Mouse (Mus musculus): ENCODE data around the gene Mtm1. TPM values are rescaled to one million over a fixed set of nuclear protein-coding genes. Genes with fewer than 3 reads are reported as not detected.
A peak's percentile ranks its signal among the peaks of the same experiment; 100 is the strongest.
"Not testable (repeated sequence)": the region's sequence is repeated elsewhere in the genome, so short reads cannot be mapped to it uniquely, and the experiment has no call there.

Mtm1 gene
- polyA plus RNA-seq, 1 experiment from 2014 or later, result 5.0 TPM

GRCm38 (mm10) chrX:71314380-71314779, 103.8 kb downstream of the Mtm1 start:
- Histone ChIP-seq H3K4me3 (ENCODE audit: low read length) (no peak overlapping the region), H3K27ac (ENCODE audit: low read depth, low read length) (no peak overlapping the region), H3K4me1 (ENCODE audit: control insufficient read depth, insufficient read depth, low read depth, low read length) (no peaks in the 10 kb centered on the region), H3K4me2 (ENCODE audit: low read length) (no peak overlapping the region), H3K27me3 (replicated peaks; ENCODE audit: control insufficient read depth, insufficient read depth, low read length) (no peaks in the 10 kb centered on the region), H3K36me3 (ENCODE audit: control insufficient read depth, insufficient read depth, low read length) (no peaks in the 10 kb centered on the region), H3K9ac (ENCODE audit: low read depth, low read length) (no peak overlapping the region), H3K9me3 (ENCODE audit: control insufficient read depth, low read length) (no peaks in the 10 kb centered on the region)
- ATAC-seq, result no peak
- WGBS, result 86% methylated on average over 5 of the region's 5 CpGs

DNA sequence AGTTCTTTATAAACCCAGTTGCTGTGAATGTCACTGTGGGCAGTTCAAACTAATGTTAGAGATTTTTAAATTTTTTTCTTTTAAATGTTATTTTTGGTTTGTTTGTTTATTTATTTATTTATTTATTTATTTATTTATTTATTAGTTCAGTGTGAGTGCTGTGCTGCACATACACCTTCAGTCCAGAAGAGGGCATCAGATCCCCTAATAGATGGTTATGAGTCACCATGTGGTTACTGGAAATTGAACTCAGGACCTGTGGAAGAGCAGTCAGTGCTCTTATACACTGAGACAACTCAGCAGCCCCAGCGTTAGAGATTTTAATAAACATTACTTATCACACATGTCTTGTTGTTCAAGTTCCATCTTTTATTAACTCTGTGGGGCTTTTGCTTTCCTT, 141.5 kb downstream of the Mtm1 start:
- WGBS, result 85% methylated on average over 1 of the region's 1 CpGs
- no peaks in the 10 kb centered on the region for H3K36me3 ChIP-seq (ENCODE audit: control insufficient read depth, insufficient read depth, low read length)
- H3K4me3 ChIP-seq (ENCODE audit: low read length), result no peak overlapping the region
- H3K27me3 ChIP-seq (replicated peaks; ENCODE audit: control insufficient read depth, insufficient read depth, low read length), result no peaks in the 10 kb centered on the region
- H3K4me1 ChIP-seq (ENCODE audit: control insufficient read depth, insufficient read depth, low read depth, low read length), result no peaks in the 10 kb centered on the region
- no peak for ATAC-seq
- H3K9me3 ChIP-seq (ENCODE audit: control insufficient read depth, low read length), result no peaks in the 10 kb centered on the region
- no peak overlapping the region for H3K9ac ChIP-seq (ENCODE audit: low read depth, low read length)
- H3K27ac ChIP-seq (ENCODE audit: low read depth, low read length), result no peak overlapping the region
- no peak overlapping the region for H3K4me2 ChIP-seq (ENCODE audit: low read length)

DNA sequence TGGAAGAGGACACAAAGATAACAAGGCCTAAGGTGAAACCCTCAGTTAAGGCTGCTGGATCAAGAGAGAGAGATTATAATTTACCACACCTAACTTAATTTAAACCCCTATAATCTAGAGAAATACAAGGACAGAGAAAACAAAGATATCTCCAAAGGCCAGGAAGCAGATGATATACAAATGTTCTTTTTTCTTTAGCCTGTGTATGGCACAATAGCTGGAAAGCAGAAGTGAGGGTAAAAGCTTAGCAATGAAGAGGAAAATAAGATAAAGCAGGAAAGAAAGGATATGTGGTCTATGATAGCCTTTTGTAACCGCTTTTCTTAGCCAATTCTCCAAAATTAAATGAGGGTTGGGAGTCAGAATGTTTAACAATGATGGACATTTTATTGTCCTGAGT, 144.8 kb downstream of the Mtm1 start:
- H3K4me1 ChIP-seq (ENCODE audit: control insufficient read depth, insufficient read depth, low read depth, low read length), result no peaks in the 10 kb centered on the region
- no peak overlapping the region for H3K9ac ChIP-seq (ENCODE audit: low read depth, low read length)
- H3K4me2 ChIP-seq (ENCODE audit: low read length), result no peak overlapping the region
- no peaks in the 10 kb centered on the region for H3K36me3 ChIP-seq (ENCODE audit: control insufficient read depth, insufficient read depth, low read length)
- 47% methylated on average over 1 of the region's 1 CpGs for WGBS
- H3K27me3 ChIP-seq (replicated peaks; ENCODE audit: control insufficient read depth, insufficient read depth, low read length), result no peaks in the 10 kb centered on the region
- H3K4me3 ChIP-seq (ENCODE audit: low read length), result no peak overlapping the region
- H3K9me3 ChIP-seq (ENCODE audit: control insufficient read depth, low read length), result no peaks in the 10 kb centered on the region
- H3K27ac ChIP-seq (ENCODE audit: low read depth, low read length), result no peak overlapping the region
- no peak for ATAC-seq

- not testable (repeated sequence) for H3K27me3 ChIP-seq (replicated peaks; ENCODE audit: control insufficient read depth, insufficient read depth, low read length); H3K9me3 ChIP-seq (ENCODE audit: control insufficient read depth, low read length); H3K4me2 ChIP-seq (ENCODE audit: low read length); H3K4me3 ChIP-seq (ENCODE audit: low read length); H3K27ac ChIP-seq (ENCODE audit: low read depth, low read length); H3K36me3 ChIP-seq (ENCODE audit: control insufficient read depth, insufficient read depth, low read length); H3K4me1 ChIP-seq (ENCODE audit: control insufficient read depth, insufficient read depth, low read depth, low read length); H3K9ac ChIP-seq (ENCODE audit: low read depth, low read length); ATAC-seq
- 89% methylated on average over 10 of the region's 10 CpGs for WGBS
These were observed 151.2 kb downstream of the Mtm1 start for GRCm38 (mm10) chrX:71361793-71362192.

DNA sequence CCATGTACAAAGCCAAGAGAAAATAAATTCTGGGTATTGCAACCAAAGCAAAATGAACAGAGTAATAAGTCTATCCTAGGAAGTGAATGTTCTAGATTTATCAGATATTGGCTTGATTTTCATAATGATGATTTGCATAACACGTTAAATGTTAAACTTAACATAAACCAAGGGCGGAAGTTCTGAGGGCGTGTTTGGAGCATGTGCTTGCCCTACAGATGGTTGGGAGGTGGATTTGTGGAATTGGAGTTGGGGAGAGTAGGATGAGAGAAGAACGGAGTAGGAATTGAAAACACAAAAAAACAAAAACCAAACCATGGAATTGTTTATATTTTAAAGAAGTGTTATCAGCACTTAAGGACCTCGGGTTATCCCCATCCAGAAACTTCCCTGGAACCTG, 153.5 kb downstream of the Mtm1 start:
- Histone ChIP-seq H3K4me2 (ENCODE audit: low read length) (peak overlapping the region; percentile 59), H3K9me3 (ENCODE audit: control insufficient read depth, low read length) (no peaks in the 10 kb centered on the region), H3K27me3 (replicated peaks; ENCODE audit: control insufficient read depth, insufficient read depth, low read length) (no peaks in the 10 kb centered on the region), H3K4me3 (ENCODE audit: low read length) (peak overlapping the region; percentile 65), H3K4me1 (ENCODE audit: control insufficient read depth, insufficient read depth, low read depth, low read length) (no peaks in the 10 kb centered on the region), H3K36me3 (ENCODE audit: control insufficient read depth, insufficient read depth, low read length) (no peaks in the 10 kb centered on the region), H3K9ac (ENCODE audit: low read depth, low read length) (no peak overlapping the region; the same call in 1 of the 2 replicates), H3K27ac (ENCODE audit: low read depth, low read length) (no peak overlapping the region)
- no peak; the same call in 1 of the 2 replicates for ATAC-seq
- 66% methylated on average over 5 of the region's 5 CpGs for WGBS

DNA sequence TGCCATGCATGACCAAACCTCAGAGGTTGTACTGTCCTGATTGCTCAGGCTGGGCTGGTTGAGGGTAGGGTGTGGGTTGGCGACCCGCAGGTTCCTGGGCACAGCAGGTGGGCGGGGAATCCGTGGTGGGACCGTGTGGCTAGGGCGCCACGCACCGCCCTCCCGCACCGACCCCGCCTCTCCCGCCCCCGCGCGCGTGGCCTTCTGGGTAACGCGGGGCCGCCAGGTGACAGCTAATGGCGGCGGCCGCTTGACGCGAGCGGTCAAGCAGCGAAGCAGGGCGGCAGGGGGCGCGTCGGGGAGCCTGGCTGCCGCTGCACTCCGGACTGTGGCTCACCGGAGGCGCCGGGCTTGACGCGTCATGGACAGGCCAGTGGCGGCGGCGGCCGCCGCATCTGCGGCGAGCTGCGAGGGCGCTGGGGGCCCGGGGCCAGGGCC, 154.0 kb downstream of the Mtm1 start, which contains the start of gene Mtmr1:
Mtmr1 (plus strand) TSS at position 207 of the 438 bp plus-strand sequence.
- Histone ChIP-seq H3K9ac (ENCODE audit: low read depth, low read length) (peak within 1 kb of the TSS; percentile 85), H3K36me3 (ENCODE audit: control insufficient read depth, insufficient read depth, low read length) (no peaks in the 10 kb centered on the region), H3K27ac (ENCODE audit: low read depth, low read length) (peak within 1 kb of the TSS; percentile 83), H3K9me3 (ENCODE audit: control insufficient read depth, low read length) (no peaks in the 10 kb centered on the region), H3K4me2 (ENCODE audit: low read length) (peak within 1 kb of the TSS; percentile 59), H3K4me1 (ENCODE audit: control insufficient read depth, insufficient read depth, low read depth, low read length) (no peaks in the 10 kb centered on the region), H3K4me3 (ENCODE audit: low read length) (peak within 1 kb of the TSS; percentile 65), H3K27me3 (replicated peaks; ENCODE audit: control insufficient read depth, insufficient read depth, low read length) (no peaks in the 10 kb centered on the region)
- WGBS, result 11% methylated on average over 26 of the region's 47 CpGs
- ATAC-seq, result peak; percentile 94

DNA sequence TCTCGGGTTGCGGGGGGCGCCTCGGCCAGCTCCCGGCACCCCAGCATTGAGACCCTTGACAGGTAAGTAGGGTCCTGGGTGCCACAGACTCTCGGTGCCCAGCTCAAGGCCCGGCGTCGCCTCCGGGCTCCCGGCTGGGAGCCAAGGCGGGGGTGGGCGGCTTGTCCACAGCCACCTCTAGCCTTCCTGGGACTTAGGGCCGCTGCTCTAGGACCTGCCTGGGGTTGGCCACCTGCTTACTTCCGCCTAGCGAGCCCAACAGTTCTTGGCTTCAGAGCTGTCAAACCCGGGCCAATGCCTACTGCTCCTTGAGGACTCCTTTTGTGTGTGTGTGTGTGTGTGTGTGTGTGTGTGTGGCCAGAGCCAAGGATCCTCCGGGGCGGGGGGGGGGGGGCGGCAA, 154.4 kb downstream of the Mtm1 start:
- Histone ChIP-seq H3K36me3 (ENCODE audit: control insufficient read depth, insufficient read depth, low read length) (no peaks in the 10 kb centered on the region), H3K4me3 (ENCODE audit: low read length) (peak overlapping the region; percentile 65), H3K27me3 (replicated peaks; ENCODE audit: control insufficient read depth, insufficient read depth, low read length) (no peaks in the 10 kb centered on the region), H3K4me1 (ENCODE audit: control insufficient read depth, insufficient read depth, low read depth, low read length) (no peaks in the 10 kb centered on the region), H3K9ac (ENCODE audit: low read depth, low read length) (peak overlapping the region; percentile 85), H3K9me3 (ENCODE audit: control insufficient read depth, low read length) (no peaks in the 10 kb centered on the region), H3K4me2 (ENCODE audit: low read length) (peak overlapping the region; percentile 59), H3K27ac (ENCODE audit: low read depth, low read length) (peak overlapping the region; percentile 83)
- ATAC-seq, result peak; percentile 85
- WGBS, result 4% methylated on average over 3 of the region's 20 CpGs

Other genes with a start within 250 kb of the Mtm1 start
- gene Mamld1, start 160.5 kb upstream of the Mtm1 start, polyA plus RNA-seq (2015; fragmentation: Nextera tagmentation; extraction: Ambion mirVana), result 5.1 and 7.5 TPM in 2 replicates
- gene Mtmr1, start 154.0 kb downstream of the Mtm1 start, polyA plus RNA-seq (2015; fragmentation: Nextera tagmentation; extraction: Ambion mirVana), result 14.7 and 15.6 TPM in 2 replicates